Mouse (Mus musculus) skeletal muscle tissue, adult 2 months (tissue): ENCODE results near the gene Csf2rb2.
"Not testable (repeated sequence)": the region's sequence is repeated elsewhere in the genome, so short reads cannot be mapped to it uniquely, and the experiment has no call there.

Experiments used
- DNase-seq: peaks from one replicate; pipeline ENCODE4 v3.0.0-alpha.2; 2012; ENCODE audit warnings: low read depth, low spot score

Csf2rb2 gene

DNA sequence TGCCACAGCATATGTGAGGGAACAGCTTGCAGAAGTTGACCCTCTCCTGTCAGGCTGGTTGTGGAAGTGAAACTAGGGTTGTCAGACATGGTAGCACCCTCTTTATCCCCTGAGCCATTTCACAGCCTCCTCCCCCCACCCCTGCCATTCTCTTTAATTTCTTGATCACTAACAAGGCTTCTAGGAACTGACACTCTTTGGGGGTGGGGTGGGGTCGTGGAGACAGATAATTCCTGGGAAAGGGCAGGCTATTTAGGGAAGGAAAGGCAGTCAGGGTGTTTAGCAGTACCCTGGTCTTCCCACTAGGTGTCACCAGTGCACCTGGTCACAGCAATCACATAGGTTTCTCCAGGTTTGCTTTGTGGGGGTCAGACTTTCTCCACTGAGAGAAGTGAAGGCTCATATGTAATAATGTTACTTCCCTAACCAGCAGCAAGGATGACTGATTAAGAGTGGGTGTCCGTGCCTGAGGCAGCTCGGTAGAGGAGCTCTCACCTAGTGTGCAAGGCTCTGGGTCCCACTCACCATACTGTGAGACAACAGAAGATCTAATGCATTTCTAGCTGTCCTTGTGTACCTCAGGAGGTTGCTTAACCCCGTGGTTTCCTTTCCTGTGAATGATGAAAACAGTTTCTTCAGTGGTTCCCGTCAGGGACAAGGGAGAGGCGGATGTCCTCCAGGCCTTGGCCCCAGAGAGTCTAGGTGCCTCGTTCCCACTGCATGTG lies 48.0 kb downstream of the Csf2rb2 start:
- DNase-seq = no peak

DNA sequence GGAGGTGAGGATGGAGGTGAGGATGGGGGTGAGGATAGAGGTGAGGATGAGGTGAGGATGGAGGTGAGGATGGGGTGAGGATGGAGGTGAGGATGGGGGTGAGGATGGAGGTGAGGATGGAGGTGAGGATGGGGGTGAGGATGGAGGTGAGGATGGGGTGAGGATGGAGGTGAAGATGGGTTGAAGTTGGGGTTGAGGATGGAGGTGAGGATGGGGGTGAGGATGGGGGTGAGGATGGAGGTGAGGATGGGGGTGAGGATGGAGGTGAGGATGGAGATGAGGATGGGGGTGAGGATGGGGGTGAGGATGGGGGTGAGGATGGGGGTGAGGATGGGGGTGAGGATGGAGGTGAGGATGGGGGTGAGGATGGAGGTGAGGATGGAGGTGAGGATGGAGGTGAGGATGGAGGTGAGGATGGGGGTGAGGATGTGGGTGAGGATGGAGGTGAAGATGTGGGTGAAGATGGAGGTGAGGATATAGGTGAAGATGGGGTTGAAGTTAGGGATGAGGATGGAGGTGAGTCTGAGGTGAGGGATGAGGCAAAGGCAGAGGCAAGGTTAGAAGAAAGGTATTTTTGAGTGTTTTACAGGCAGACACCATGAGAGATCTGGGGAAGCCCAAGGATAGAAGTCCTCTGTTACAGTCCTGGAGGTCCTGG lies 48.8 kb downstream of the Csf2rb2 start:
- not testable (repeated sequence) for DNase-seq

DNA sequence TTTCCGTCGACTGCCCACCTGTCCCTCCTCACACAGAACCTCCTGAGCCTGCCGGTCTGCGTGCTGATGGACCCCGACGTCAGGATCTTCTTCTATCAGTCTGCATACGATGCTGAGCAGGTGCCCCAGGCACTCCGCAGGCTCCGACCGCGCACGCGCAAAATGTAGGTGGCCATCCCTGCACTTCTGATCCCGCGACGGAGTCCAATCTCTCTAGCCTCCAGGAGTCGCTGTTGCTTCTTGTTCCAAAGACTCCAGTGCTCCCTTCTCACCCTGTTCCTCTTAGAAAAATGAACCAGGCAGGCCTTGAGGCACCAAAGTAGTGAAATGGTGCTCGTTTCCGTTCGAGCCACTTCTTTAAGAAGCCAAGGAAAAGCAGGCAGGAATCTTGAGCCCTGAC lies 50.8 kb downstream of the Csf2rb2 start:
- no peak for DNase-seq

DNA sequence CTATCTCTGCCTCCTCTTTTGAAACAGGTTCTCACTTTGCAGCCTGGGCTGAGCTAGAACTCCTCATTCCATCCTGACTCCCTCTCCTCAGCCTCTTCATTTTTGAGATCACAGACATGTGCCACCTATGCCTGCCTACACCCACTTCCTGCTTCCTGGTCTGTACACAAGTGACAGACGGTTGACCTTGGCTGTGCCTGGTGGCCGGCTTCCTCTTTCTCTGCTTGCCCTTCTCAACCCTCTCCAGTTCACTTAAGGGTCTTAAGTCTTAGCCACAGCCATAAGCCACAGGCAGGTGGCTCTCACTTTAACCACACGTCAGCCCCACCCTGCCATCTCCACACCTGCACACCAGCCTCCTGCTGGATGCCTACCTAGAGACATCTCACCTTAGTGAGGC lies 57.1 kb downstream of the Csf2rb2 start:
- no peak for DNase-seq

DNA sequence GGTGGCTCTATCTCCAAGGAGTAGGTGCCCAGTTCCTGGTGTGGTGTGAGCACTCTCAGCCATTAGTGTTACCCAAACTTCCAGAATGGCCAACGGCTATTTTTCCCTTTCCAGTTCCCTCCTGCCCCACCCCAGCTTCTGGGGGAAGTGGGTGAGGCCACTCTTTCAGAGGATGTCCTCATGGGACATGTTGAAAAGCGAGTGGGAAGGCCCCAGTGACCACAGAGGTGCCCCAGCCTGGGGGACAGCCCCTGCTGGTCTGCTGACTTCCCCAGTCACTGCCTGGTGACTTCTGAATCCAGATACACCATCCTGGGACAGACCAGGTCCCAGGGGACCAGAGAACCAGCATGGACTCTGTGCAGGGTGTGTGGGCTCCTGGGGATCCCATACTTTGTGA lies 57.9 kb downstream of the Csf2rb2 start:
- DNase-seq = no peak

DNA sequence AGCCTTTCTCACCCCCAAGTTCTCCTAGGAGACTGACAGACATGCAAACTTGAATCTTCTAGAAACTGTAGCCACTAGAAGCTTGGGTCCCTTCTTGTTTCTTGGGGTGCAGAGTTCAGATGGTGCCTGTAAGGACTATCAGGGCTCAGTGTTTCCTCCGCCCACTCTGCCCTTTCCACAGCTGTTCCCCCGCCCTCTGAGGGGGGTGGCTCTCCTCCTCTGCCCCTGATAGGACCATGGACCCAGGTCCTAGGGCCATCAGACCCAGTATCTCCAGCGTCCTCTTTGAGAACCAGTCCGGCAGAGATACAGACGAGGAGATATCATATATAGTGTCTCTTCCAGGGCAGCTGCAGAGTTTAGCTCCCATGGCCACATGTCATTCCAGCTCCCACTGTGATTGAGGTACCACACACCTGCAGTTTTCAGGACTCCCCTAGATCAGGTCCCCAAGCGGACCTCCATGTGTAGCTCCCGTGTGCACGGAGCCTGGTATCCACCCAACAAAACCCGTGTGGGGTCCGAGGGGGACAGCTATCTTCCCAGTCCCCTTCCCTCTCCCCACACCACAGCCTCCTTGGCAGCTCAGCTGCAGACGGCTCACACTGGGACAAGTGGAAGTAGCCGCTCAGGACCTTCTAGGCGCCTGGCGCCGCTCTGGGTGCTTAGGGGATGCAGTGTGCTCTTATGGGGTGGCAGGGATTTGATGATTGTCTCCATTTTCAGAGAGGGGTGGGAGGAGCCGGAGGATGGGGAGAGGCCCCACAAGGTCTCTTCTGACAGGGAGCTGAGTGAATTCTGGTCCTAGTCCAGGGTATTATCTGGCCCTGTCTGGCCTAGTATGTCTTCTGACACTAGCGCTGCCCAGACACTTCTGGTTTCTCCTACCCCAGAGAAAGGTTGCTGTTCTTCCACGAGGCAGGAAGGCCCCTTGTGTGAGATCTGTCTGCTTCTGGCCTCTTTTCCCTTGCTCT lies 59.1 kb downstream of the Csf2rb2 start:
- no peak for DNase-seq

DNA sequence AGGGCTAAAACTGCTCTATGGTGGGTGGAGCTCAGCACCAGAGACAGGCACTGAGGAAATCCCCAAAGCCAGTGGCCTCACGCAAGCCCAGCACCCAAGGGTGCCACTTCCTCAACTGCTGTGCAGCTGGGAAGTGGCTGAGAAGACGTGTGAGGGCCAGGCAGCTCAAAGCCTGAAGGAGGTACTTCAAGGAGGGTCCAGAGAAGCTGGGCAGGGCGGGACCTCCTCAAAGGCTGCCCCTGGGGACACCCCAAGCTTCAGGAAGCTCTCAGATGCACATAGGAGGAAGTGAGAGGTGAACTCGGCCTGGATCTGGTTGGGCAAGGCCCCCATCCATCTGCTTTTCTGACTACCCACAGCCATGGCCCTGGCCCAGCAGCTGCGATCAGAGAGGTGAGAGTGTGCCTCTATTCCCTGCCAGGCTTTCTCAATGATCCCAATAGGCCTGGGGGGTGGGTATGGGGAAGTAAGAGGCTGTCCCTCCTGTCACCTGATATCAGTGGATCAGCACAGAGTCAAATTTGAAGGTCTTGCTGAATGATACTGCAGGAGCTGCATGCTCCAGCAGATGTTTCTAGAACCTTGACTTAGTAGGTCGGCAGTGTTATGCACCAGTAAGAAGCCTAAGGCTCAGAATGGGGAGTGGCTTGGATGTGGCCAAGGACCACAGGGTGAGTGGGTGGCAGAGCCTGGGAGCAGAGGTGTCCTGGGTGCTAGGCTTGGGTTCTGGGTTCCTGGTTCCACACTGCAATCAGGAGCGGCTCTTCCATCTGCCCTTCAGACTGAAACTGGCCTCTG lies 60.6 kb downstream of the Csf2rb2 start, which contains the start of gene Ncf4:
Ncf4 (plus strand) TSS at position 107 of the 798 bp plus-strand sequence.
- DNase-seq = peak; percentile 69

DNA sequence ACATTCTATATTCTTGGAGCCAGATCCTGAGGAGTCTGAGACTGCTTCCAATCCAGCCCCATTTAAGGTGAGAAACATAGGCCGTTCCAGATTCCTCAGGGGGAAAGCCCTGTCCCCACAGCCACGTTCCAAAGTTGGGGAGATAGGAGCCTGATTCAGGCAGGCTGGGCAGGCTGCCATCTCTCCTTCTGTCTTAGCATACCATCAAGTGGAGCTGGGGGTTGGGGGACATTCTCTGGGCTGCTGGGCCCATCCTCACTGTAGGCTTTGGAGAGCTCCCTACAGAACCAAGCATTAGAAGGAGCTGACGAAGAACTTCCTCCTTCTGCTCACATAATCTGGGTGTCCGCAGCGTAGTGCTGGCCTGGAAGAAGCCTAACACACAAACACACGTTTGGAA lies 61.7 kb downstream of the Csf2rb2 start:
- no peak for DNase-seq

DNA sequence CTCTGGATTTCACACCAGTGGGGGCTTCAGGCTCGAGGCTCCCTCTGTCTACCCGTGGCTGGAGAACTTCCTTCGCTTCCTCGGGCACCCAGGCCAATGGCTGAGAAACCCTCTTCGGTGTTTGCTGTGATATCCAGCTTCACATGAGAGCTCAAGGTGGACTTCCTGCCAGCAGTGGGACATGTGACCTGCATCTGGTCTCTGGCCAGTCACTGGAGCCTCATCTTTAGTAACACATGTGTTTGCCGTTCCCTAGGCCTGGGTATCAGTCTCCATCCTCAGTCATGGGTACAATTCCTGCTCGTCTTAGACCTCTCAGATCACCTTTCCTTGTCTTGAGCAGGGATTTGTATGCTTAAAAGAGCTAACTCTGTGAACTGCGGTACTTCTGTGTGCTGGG lies 62.5 kb downstream of the Csf2rb2 start:
- peak; percentile 85 for DNase-seq

DNA sequence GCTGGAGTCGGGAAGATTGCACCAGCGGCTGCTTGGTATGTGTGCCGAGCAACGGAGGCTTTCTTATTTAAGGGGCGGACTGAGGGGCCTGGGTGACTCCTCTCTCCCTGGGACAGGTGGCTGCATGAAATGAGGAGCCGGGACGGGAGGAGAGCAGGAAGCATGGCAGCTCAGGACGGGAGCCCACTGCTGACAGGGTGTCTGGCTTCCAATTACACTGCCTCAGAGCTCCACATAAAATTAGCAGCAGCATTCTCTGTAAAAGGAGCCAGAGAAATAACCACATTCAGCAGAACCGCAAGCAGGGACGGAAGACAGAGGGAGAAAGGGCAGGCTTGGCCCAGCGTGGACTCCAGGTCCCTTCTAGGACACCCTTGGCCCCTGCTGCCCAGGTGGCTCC lies 64.2 kb downstream of the Csf2rb2 start:
- DNase-seq = peak; percentile 91

DNA sequence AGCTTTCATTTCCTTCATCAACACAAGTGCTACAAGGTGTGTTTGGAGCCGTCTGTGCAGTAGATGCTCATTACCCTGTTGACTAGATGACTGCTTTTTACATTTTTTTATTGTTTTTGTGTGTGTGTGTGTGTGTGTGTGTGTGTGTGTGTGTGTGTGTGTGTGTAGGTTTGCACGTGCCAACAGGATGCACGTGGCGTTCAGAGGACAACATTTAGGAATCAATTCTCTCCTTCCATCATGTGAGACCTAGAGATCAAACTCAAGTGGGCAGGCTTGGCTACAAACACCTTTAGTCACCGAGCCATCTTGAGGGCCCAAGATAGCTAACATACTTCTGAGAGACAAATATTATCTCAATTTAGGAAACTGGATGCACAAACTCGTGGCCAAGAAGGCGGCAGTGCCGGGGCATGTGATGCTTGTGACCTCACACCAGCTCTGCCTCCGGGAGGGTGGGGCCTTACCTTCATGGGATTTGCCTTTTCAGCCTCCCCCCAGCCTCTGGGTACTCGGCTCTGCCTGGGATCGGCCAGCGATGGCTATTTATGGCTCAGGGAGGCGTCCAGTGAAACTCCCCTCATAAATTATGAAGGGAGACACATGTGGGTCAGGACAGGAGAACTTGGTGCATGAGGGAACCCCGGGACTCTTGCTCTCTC lies 65.4 kb downstream of the Csf2rb2 start:
- DNase-seq = peak; percentile 91

DNA sequence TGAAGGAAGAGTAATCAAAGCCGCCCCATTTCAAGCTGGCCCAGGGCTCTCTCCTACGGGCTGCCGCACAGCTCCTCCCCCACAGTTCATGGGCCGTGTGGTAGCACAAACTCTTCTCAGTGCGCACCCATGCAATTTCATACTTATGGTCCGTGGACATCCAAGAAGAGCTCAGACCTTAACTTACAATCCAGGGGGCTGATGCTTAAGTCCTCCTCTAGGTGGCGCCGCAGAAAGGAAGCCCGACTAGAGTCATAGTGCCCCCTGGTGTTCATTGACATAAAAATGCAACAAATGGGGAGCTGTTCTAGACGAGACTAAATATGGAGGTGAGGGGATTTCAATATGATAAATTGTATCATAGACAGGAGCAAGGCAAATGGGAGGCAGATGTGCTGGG lies 66.1 kb downstream of the Csf2rb2 start:
- DNase-seq = peak; percentile 89

DNA sequence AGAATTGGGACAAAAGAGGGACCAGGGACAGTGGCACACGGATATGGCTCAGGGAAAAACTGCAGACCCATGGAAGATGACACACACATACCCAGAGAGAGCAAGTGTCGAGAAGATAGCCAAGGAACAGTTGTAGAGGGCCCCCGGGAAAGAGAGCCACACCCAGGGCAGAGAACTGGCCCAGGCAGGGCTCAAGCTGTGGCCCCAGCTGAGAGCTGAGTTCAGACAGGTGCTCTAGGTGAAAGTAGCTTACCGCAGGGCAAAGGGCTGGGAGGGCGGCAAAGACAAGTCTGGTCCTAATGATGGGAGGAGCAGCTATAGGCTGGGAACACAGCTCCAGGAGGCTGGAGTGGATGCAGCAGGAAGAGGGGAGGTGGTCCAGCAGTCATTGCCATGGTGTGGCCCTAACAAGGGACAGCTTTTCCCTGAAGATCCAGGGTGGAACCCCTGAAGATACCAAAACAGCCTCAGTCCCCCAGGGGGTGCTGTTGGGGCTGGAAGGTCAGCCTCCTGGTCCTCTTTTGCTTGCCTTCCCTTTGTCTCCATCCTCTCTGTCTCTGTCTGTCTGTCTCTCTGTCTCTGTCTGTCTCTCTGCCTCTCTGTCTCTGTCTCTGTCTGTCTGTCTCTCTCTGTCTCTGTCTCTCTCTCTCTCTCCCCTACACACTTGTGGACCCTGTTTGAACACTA lies 70.6 kb downstream of the Csf2rb2 start:
- DNase-seq = no peak
